8 mouse cellular contexts compared by ENCODE assay signal in genomic region chr1:36539186-36539585, GRCm38 (mm10). TPM values are rescaled to one million over a fixed set of nuclear protein-coding genes. Genes with fewer than 3 reads are reported as not detected.
A peak's percentile ranks its signal among the peaks of the same experiment; 100 is the strongest.
DNase-seq lines count a peak whose midpoint lies in the region; ATAC-seq and TF ChIP-seq lines count a peak whose summit lies in the region.

Gene Gm42417, minus strand, starts transcription at chr1:36539429.

- no peak within 1 kb of the TSS for H3K4me3 ChIP-seq in limb, embryonic 12.5 days (replicated peaks)
- no peak within 1 kb of the TSS for H3K4me3 ChIP-seq in limb, embryonic 10.5 days
- no peak within 1 kb of the TSS for H3K4me3 ChIP-seq in heart, embryonic 13.5 days
- no peak within 1 kb of the TSS for H3K4me3 ChIP-seq in stomach, postnatal 0 days (ENCODE audit: low read depth, low read length)
- no peak within 1 kb of the TSS for H3K4me3 ChIP-seq in forebrain, embryonic 15.5 days

- H3K27me3 ChIP-seq in limb, embryonic 12.5 days, result no peaks in the 10 kb centered on the region
- no peaks in the 10 kb centered on the region for H3K27me3 ChIP-seq in limb, embryonic 10.5 days (ENCODE audit: low read depth, poor library complexity, severe bottlenecking)
- H3K27me3 ChIP-seq in heart, embryonic 13.5 days (replicated peaks), result no peaks in the 10 kb centered on the region
- H3K27me3 ChIP-seq in stomach, postnatal 0 days (ENCODE audit: control insufficient read depth, insufficient read depth, low read length), result no peaks in the 10 kb centered on the region
- H3K27me3 ChIP-seq in forebrain, embryonic 15.5 days, result no peaks in the 10 kb centered on the region

- peaks cover 54% of the 10 kb centered on the region for H3K36me3 ChIP-seq in limb, embryonic 12.5 days
- H3K36me3 ChIP-seq in limb, embryonic 10.5 days, result peaks cover 45% of the 10 kb centered on the region
- H3K36me3 ChIP-seq in heart, embryonic 13.5 days, result peaks cover 60% of the 10 kb centered on the region
- H3K36me3 ChIP-seq in stomach, postnatal 0 days (ENCODE audit: control insufficient read depth, insufficient read depth, low read length), result peaks cover 6% of the 10 kb centered on the region
- peaks cover 17% of the 10 kb centered on the region for H3K36me3 ChIP-seq in forebrain, embryonic 15.5 days

- no peak for ATAC-seq in limb, embryonic 12.5 days (ENCODE audit: insufficient number of reproducible peaks, insufficient read depth, low FRiP score, low TSS enrichment, low read depth)
- peak; percentile 82 for ATAC-seq in heart, embryonic 13.5 days (ENCODE audit: extremely low read depth, insufficient number of reproducible peaks, low FRiP score, low TSS enrichment)
- peak; percentile 85 for ATAC-seq in stomach, postnatal 0 days (ENCODE audit: low FRiP score, low TSS enrichment)
- no peak for ATAC-seq in forebrain, embryonic 15.5 days (replicated peaks)

- TF ChIP-seq EP300 in stomach, postnatal 0 days (optimal IDR thresholded peaks at IDR 0.05), result no peak

- H3K27ac ChIP-seq in limb, embryonic 12.5 days, result peak within 1 kb of the TSS; percentile 2; the same call in 1 of the 2 replicates
- no peak within 1 kb of the TSS for H3K27ac ChIP-seq in limb, embryonic 10.5 days
- H3K27ac ChIP-seq in heart, embryonic 13.5 days (replicated peaks), result peak within 1 kb of the TSS; percentile 92
- H3K27ac ChIP-seq in stomach, postnatal 0 days (replicated peaks), result 0 out of 2 replicates have a peak within 1 kb of the TSS, but pooled peaks have one; percentile 35
- no peak within 1 kb of the TSS for H3K27ac ChIP-seq in forebrain, embryonic 15.5 days (replicated peaks)

- H3K9me3 ChIP-seq in limb, embryonic 12.5 days, result no peaks in the 10 kb centered on the region
- no peaks in the 10 kb centered on the region for H3K9me3 ChIP-seq in limb, embryonic 10.5 days (replicated peaks)
- no peaks in the 10 kb centered on the region for H3K9me3 ChIP-seq in heart, embryonic 13.5 days
- no peaks in the 10 kb centered on the region for H3K9me3 ChIP-seq in stomach, postnatal 0 days (ENCODE audit: control insufficient read depth, low read length)
- no peaks in the 10 kb centered on the region for H3K9me3 ChIP-seq in forebrain, embryonic 15.5 days

- 42% methylated on average over 9 of the region's 9 CpGs for WGBS in limb, embryonic 12.5 days
- 38% methylated on average over 9 of the region's 9 CpGs for WGBS in limb, embryonic 10.5 days
- 26% methylated on average over 9 of the region's 9 CpGs for WGBS in heart, embryonic 13.5 days
- 37% methylated on average over 9 of the region's 9 CpGs for WGBS in stomach, postnatal 0 days
- 73% methylated on average over 9 of the region's 9 CpGs for WGBS in forebrain, embryonic 15.5 days

- no peak within 1 kb of the TSS for H3K4me2 ChIP-seq in limb, embryonic 12.5 days
- H3K4me2 ChIP-seq in heart, embryonic 13.5 days, result no peak within 1 kb of the TSS
- H3K4me2 ChIP-seq in stomach, postnatal 0 days (replicated peaks; ENCODE audit: low read depth), result no peak within 1 kb of the TSS
- no peak within 1 kb of the TSS for H3K4me2 ChIP-seq in forebrain, embryonic 15.5 days (replicated peaks)

- no peak within 1 kb of the TSS for H3K9ac ChIP-seq in limb, embryonic 12.5 days (replicated peaks)
- H3K9ac ChIP-seq in heart, embryonic 13.5 days, result peak within 1 kb of the TSS; percentile 58
- no peak within 1 kb of the TSS for H3K9ac ChIP-seq in stomach, postnatal 0 days (ENCODE audit: low read length)
- H3K9ac ChIP-seq in forebrain, embryonic 15.5 days (replicated peaks), result no peak within 1 kb of the TSS

- DNase-seq in limb, embryonic 10.5 days (ENCODE audit: low spot score), result no peak
- peak; percentile 67 for DNase-seq in liver
- peak; percentile 78 for DNase-seq in stomach, postnatal 0 days (ENCODE audit: low spot score)
- no peak for DNase-seq in right cerebral cortex, postnatal 36 days (ENCODE audit: low spot score in 2 of 2)
- DNase-seq in spleen, postnatal 36 days (ENCODE audit: low spot score in 2 of 2), result no peak

- peaks cover 8% of the 10 kb centered on the region for H3K4me1 ChIP-seq in limb, embryonic 12.5 days (replicated peaks)
- H3K4me1 ChIP-seq in limb, embryonic 10.5 days, result peaks cover 17% of the 10 kb centered on the region; the same call in 1 of the 2 replicates
- H3K4me1 ChIP-seq in heart, embryonic 13.5 days, result peaks cover 54% of the 10 kb centered on the region
- no peaks in the 10 kb centered on the region for H3K4me1 ChIP-seq in stomach, postnatal 0 days (replicated peaks; ENCODE audit: control insufficient read depth, insufficient read depth)
- H3K4me1 ChIP-seq in forebrain, embryonic 15.5 days, result peaks cover 6% of the 10 kb centered on the region; the same call in 1 of the 2 replicates

- no peak for TF ChIP-seq CTCF in stomach, postnatal 0 days (IDR thresholded peaks at IDR 0.05; ENCODE audit: low read depth)

RNA-seq across cellular contexts. Expression of gene Gm42417, which starts in this region (rescaled TPM):
- 0.67 and 0.74 TPM in 2 replicates for polyA plus RNA-seq in limb, embryonic 12.5 days (2016; fragmentation: Nextera tagmentation; extraction: Ambion mirVana)
- 0.39 TPM in 1 of 2 replicates, not detected in the other for polyA plus RNA-seq in limb, embryonic 10.5 days (2016; fragmentation: Nextera tagmentation; extraction: Ambion mirVana)
- polyA plus RNA-seq in heart, embryonic 13.5 days (2015; fragmentation: Nextera tagmentation; extraction: Ambion mirVana), result not detected in 2 replicates
- 0.28 and 0.33 TPM in 2 replicates for polyA plus RNA-seq in stomach, postnatal 0 days (2015; fragmentation: Nextera tagmentation; extraction: Ambion mirVana)
- polyA plus RNA-seq in forebrain, embryonic 15.5 days (2015; fragmentation: Nextera tagmentation; extraction: Ambion mirVana), result 1.1 TPM in 1 of 2 replicates, not detected in the other

Comparison
In these comparisons a context has a peak if more than half of its experiments do, and no peak if none do; other contexts are left out.
1. Peak in ATAC-seq, H3K27ac ChIP-seq and H3K9ac ChIP-seq in heart, embryonic 13.5 days; RNA of the gene not detected or under 1 TPM.
2. Peak in DNase-seq, ATAC-seq and H3K27ac ChIP-seq in stomach, postnatal 0 days; RNA of the gene not detected or under 1 TPM.